Mouse (Mus musculus) monocyte, adult 2 months (primary cell): ENCODE measurements around the gene Gpn1.

Experiments
- DNase-seq, 2 experiments: peaks; one replicate each; pipeline ENCODE4 v3.0.0; 2022; ENCODE audit warnings: low spot score in 2 of 2, low read depth in 1 of 2

The Gpn1 gene

DNA sequence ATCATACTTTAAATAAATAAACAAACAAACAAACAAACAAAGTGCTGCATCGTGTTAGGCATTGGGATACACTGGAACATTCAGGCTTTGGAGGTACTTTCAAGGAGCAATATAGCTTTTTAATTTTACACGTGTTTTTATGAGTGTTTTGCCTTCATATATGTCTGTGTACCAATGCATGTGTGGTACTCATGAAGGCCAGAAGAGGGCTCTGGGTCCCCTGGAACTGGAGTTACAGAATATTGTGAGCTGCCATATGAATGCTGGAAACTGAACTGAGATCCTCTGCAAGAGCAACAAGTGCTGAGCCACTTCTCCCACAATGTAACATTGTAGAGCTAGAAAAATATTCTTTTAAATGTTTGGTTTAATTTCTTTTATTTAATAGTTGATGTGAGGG is 40.7 kb downstream of the Gpn1 start:
- DNase-seq, result no peak

DNA sequence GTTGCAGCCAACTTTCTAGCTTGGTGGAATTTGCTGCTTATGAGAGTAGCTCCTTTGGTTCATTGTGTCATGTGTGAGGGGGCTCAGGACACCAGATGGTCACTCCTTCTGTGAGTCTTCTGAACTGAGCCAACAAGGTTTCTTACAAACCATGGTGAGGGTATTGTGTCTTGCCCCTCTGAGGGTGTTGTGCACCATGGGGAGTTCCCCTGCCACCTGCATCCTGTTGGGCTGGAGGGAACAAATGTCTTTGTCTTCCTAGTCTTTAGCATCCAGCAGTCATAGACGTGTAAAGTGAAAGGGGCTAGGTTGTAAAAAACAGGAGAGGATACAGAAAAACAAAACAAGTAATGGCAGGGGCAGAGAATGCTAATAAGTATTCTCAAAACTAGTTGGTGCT is 64.9 kb downstream of the Gpn1 start:
- no peak for DNase-seq

DNA sequence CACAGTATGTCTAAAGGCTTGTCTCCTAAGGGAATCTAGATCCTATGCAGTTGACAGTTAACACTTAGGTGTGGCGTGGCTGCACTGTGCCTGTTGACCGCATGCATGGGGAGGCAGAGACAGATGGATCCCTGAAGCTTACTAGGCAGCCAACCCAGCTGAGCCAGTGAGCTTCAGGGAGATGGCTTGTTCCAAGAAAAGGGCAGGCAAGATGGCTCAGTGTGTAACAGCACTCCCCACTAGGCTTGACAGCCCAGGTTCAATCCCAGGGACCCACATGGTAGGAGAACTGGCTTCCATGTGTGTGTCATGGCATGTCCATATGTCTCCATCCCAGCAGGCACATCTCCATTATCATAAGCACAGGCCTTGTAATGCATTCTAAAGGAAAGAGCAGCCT is 65.8 kb downstream of the Gpn1 start:
- DNase-seq, result no peak

DNA sequence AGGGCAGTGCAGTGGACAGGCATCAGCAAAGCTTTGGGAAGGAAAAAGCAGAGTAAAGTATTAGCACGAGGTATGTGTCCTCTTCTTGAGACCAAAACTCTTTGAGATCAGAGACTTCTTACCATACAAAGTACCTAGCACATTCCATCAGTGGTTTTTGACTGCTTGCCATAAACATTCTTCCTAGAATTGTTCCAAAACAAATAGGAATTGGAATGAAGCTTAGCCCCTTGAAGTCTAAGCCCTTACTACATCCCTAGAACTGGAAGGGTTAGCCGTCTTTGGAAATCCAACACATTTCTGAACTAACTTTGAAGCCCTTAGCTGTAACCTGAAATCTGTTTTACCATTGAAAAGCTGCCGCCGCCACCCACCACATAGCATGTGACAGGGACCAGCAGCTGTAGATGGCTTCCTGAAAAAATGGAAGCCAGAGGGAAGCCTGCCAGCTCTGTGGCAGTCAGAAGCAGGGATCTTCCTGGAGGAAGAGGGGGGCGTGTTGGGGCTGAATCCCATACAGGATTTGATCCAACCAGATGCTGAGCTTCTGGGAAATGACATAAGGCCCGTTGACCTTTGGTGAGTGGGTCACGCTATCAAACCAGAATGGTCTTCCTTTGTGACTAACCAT is 67.6 kb downstream of the Gpn1 start:
- DNase-seq, result no peak
